Mouse (Mus musculus) NIH3T3 (cell line): ENCODE measurements around the gene Rnft2.
A peak's percentile ranks its signal among the peaks of the same experiment; 100 is the strongest.

Experiments used
- DNase-seq: peaks from one replicate; pipeline ENCODE4 v3.0.0-alpha.2; 2012; ENCODE audit warnings: low read depth

Rnft2 gene

GRCm38 (mm10) chr5:118244606-118245443 is at the start of gene Rnft2, which contains the start of gene 2410131K14Rik:
Gene Rnft2, minus strand, starts transcription at chr5:118245116.
Gene 2410131K14Rik, plus strand, starts transcription at chr5:118245227.
- DNase-seq = peak; percentile 99

- DNase-seq = peak; percentile 100
Measured at GRCm38 (mm10) chr5:118294086-118294864, 49.4 kb upstream of the Rnft2 start.

- DNase-seq = peak; percentile 55
Measured at GRCm38 (mm10) chr5:118292476-118292875, 47.6 kb upstream of the Rnft2 start.

GRCm38 (mm10) chr5:118291453-118291852 is 46.5 kb upstream of the Rnft2 start:
- no peak for DNase-seq

- no peak for DNase-seq
Measured at GRCm38 (mm10) chr5:118277741-118278495, 33.0 kb upstream of the Rnft2 start.

GRCm38 (mm10) chr5:118276711-118277110 is 31.8 kb upstream of the Rnft2 start:
- peak; percentile 34 for DNase-seq

- DNase-seq = no peak
Measured at GRCm38 (mm10) chr5:118276281-118276680, 31.4 kb upstream of the Rnft2 start.

GRCm38 (mm10) chr5:118274546-118274945 is 29.6 kb upstream of the Rnft2 start:
- DNase-seq = no peak

GRCm38 (mm10) chr5:118273446-118273845 is 28.5 kb upstream of the Rnft2 start:
- DNase-seq = no peak

GRCm38 (mm10) chr5:118271449-118272110 is 26.7 kb upstream of the Rnft2 start:
- DNase-seq = no peak

GRCm38 (mm10) chr5:118268987-118269386 is 24.1 kb upstream of the Rnft2 start:
- peak; percentile 92 for DNase-seq

GRCm38 (mm10) chr5:118266309-118266708 is 21.4 kb upstream of the Rnft2 start:
- DNase-seq = peak; percentile 28

- no peak for DNase-seq
Measured at GRCm38 (mm10) chr5:118265366-118265765, 20.4 kb upstream of the Rnft2 start.

- no peak for DNase-seq
Measured at GRCm38 (mm10) chr5:118264279-118264678, 19.4 kb upstream of the Rnft2 start.

GRCm38 (mm10) chr5:118262418-118262817 is 17.5 kb upstream of the Rnft2 start:
- no peak for DNase-seq

GRCm38 (mm10) chr5:118261181-118261580 is 16.3 kb upstream of the Rnft2 start:
- DNase-seq = no peak

- DNase-seq = no peak
Measured at GRCm38 (mm10) chr5:118260642-118261041, 15.7 kb upstream of the Rnft2 start.

GRCm38 (mm10) chr5:118260055-118260454 is 15.1 kb upstream of the Rnft2 start:
- no peak for DNase-seq

- DNase-seq = no peak
Measured at GRCm38 (mm10) chr5:118259636-118260035, 14.7 kb upstream of the Rnft2 start.

- peak; percentile 67 for DNase-seq
Measured at GRCm38 (mm10) chr5:118259152-118259551, 14.2 kb upstream of the Rnft2 start.

- DNase-seq = no peak
Measured at GRCm38 (mm10) chr5:118256981-118257380, 12.1 kb upstream of the Rnft2 start.

- no peak for DNase-seq
Measured at GRCm38 (mm10) chr5:118253551-118253950, 8.6 kb upstream of the Rnft2 start.
